Mouse (Mus musculus): Measurements from ENCODE around the gene Cop1.

GRCm38 (mm10) chr1:159256543-159256942 lies 24.4 kb downstream of the Cop1 start:
- TF ChIP-seq CTCF (conservative IDR thresholded peaks at IDR 0.05; ENCODE audit: low read length) = no peak
- TF ChIP-seq POU5F1 (IDR thresholded peaks at IDR 0.05; ENCODE audit: borderline replicate concordance, low read length) = no peak
- no peak for TF ChIP-seq NANOG (IDR thresholded peaks at IDR 0.05; ENCODE audit: borderline replicate concordance, low read length)
